Mouse (Mus musculus) mammary gland, adult 2 months (tissue): ENCODE results near the gene Smim9. TPM values are rescaled to one million over a fixed set of nuclear protein-coding genes. Genes with fewer than 3 reads are reported as not detected.

Experiments
- polyA plus RNA-seq: library from polyadenylated mRNA; depleted of rRNA; stranded (reverse); fragments of >200 nt; gene quantifications from 2 replicates; pipeline ENCODE4 v1.2.3, GENCODE M21; 2012; ENCODE audit warnings: low replicate concordance; rRNA removed

Gene Smim9
- polyA plus RNA-seq: not detected in 2 replicates

GRCm38 (mm10) chrX:75163670-75164069 is at the start of gene Smim9:
Smim9 (minus strand) TSS chrX:75163770.

GRCm38 (mm10) chrX:75130467-75131160 is 33.0 kb downstream of the Smim9 start, which contains the start of gene Mpp1:
Mpp1 (minus strand) TSS chrX:75131016.

Other genes with a start within 250 kb of the Smim9 start
- 1.8 and 2.8 TPM in 2 replicates for gene Gab3, start 78.3 kb downstream of the Smim9 start, polyA plus RNA-seq
- 8.1 and 25.7 TPM in 2 replicates for gene Dkc1, start 67.9 kb downstream of the Smim9 start, polyA plus RNA-seq
- 73.2 and 91.9 TPM in 2 replicates for gene Mpp1, start 32.8 kb downstream of the Smim9 start, polyA plus RNA-seq
- gene Fundc2, start 218.6 kb upstream of the Smim9 start, polyA plus RNA-seq: 4.8 and 26.4 TPM in 2 replicates
- gene F8, start 218.8 kb upstream of the Smim9 start, polyA plus RNA-seq: 0.75 and 2.3 TPM in 2 replicates